Mouse (Mus musculus) cerebellum, adult 8-10 months (tissue): ENCODE results near the gene Cfap46.

Experiments
- DNase-seq: peaks from one replicate; pipeline ENCODE4 v3.0.0; 2022

Cfap46 gene

DNA sequence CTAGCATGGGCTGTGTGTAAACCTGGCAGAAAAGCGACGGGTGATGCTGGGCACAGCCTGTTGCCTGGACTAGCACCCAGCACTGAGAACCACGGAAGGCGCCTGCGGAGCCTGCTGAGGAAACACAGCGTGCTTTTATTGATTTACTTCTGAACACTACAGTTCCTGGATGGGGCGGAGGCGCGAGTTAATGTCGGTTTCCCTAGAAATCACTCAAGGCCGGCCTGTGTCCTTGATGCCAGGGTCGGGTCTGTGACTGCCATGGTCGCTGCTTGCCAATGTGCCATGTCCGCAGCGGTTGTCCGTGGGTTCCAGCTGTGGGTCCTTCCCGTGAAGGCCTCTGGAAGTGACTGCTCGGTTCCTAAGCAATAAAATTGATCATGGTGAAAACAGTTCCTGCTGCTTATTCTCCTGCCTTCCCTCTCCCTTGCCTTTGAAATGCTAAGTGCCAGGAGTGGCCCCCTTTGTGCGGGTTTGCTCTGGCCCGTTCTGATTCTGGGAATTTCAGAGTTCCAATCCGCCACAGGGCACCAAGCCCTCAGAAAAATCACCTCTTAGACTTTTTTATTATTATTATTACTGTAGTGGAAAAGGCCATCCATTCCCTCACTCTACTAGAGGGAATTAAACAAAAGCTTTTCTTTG lies 104.2 kb downstream of the Cfap46 start:
- DNase-seq: no peak

DNA sequence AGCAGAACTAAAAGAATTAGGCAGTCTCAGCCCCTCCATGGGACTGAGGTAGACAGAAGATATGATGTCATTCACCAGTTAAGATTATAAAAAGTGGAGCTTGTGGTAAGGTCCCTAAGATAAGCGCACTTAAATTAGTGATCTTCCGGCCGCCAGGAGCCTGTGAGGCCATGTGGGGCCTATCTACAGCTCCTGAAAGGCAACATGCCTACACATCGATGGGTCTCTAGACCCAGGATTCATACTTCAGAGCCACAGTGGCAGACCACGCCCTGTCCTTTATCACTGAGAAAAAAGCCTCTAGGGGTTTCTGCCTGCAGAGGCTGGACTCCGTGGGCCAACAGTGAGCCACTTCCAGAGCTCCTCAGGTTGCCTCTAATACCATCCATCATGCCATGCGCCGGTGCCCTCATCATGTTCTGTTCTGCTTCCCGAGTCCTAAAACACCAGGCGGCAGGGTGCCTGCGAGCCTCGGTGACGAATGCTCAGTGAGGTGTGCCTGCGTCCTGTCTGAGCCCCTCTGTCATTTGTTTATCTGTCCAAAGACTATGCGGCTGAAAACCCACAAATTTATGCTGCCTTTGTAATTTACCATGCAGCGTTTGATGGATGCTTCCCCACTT lies 107.4 kb downstream of the Cfap46 start:
- DNase-seq: no peak

DNA sequence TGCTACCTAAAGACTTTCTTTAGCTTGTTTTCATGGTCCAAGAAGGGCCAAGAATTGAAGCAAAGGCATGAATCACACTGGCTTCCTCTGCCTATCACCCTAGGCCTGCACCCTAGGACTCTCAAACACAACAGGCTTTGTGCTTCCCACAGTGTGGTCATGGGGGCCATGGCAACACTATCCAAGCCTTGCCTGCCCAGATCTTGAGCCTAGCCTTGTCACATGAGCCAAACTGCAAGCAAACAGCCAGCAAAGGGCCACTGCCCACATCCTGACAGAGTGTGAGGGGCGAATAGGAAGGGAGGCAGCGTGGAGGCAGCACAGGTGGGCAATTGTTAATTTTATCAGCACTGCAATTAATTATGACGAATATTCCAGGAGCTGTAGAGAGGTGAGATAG lies 111.0 kb downstream of the Cfap46 start:
- no peak for DNase-seq

DNA sequence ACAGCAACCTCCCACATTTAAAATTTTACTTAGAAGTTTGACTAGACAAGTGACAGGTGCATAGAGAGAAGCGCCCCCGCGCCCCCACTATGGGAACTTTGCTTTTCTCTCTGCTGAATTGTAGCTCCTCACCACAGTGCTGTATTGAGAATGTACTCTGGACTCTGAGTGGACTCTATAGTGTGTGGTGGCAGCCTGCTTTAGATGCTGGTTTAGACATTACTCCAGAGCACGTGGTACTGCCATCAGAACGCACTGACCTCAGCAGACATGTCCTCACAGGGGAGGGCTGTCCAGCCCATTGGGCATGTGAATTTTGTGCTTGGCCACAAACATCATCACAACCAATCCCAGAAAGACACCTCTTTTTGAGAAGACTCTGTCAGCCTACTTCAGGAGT lies 112.8 kb downstream of the Cfap46 start:
- no peak for DNase-seq

DNA sequence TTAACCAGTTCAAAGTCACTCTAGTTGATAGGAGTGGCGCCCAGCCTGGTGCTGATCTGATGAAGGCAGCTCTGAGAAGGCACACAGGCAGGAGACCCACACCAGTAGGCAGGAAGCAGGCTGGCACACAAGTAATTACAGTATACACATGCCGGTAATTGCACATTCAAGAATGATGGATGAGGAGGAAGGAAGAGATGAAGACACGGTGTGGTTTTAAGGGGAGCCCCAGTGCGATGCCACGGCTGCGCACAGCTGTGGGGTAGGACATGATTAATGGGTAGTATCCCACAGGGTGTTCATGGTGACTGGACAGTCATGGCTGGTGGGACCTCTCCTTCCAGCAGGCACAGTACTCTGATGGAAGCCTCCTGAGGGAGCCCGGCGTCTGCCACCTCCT lies 117.1 kb downstream of the Cfap46 start:
- DNase-seq: no peak

DNA sequence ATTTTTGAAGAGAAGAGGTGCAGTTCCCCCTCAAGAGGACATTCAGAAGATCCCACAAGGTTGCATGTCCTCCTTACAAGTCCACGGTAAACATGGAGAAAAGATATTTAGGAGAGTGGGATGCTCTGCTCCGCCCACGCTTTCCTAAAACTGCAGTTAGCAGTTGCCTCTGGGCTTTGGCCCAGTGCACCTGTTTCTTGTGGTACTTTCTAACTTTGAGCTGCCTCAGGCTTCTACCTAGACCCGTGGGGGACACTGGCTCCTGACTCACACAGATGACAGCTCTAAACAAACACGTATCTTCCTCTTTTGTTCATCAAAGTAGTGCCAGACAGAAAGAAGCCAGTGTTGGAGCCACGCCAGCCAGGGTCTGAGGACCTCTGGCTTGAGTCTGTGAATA lies 117.6 kb downstream of the Cfap46 start:
- DNase-seq: no peak

DNA sequence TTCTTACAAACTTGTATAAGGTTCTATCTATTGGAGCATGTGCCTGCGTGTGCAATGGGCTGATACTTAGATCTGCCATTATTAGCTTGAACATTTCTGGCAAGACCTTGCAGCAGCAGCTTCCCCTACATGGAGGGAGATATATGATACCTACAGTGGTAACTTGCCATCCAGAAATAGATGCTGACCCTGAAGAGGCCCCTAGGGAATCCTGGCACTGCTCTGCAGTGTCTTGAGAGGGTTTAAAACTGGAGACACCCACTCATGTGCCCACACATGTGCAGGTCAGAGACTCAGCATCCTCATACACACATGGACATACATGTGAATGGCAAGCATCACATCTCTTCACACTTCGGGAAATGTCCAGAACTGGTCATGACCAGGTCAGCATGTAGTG lies 119.5 kb downstream of the Cfap46 start:
- no peak for DNase-seq

DNA sequence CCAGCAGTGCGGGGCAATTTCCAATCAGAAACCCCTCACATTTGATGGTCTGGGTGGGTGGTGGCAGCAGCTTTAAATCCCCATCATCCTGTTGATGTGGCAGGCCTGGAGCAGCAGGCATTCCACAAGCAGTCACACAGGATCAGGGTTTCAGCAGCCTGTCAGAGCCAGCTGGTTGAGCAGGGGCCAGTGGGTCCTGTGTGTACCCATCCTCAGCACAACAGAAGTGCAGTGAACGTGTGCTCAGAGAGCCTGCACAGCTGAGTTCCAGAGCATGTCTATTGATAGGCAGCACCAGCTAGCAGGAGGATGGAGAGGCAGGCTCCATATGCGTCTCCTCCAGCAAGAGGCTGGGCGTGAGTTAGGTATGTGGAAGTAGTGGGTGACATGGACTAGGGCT lies 120.2 kb downstream of the Cfap46 start:
- DNase-seq: no peak

DNA sequence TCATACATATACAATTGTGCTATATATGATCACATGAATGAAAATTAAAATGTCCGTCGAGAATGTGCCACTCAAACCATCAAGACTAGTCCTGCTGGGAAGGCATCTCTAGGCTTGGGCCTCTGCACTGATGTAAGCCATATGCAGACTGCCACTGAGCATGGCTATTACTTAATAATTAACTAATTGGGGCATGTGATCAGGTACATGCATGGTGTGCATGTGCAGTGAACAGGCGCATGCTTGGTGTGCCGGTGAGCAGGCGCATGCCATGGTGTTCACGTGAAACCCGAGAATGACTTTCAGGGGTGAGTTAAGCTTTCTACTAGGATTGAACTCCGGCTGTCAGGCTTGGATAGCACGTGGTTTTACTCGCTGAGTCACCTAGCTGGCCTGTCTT lies 124.0 kb downstream of the Cfap46 start:
- DNase-seq: no peak

DNA sequence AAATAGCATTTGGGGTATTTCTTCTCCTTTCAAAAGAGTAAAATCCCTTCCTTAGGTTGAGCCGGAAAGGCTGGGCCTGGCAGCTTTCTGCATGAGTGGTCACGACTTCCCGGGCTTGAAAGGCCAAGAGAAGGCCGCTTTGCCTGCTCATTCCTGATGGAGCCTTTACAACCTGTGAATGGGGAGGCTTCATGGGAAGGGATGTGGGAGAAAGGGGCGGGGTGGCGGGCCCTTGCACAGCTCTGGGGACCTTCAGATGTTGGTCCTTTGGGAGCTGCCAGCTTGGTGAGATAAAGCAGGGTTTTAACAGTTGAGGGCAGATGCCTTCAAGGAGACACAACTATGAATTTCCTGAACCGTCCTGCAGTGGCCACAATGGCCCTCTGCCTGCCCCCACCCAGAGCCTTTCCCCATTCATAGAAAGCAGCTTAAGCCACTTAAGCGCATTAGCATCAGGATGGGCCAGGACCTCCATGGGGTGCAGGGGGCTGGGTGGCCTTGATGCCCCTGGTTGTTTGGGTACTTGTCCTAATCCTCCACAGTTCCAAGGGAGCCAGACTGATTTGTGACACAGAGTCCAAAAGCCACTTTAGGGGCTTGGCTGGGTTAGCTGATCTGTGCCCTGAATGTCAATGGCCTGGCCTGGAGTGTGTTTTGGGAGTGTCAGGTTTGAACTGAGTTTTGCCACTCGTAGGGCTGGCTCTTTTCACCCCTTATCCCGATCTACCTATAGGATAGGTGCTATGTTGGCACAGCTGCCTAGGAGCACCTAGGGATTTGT lies 126.7 kb downstream of the Cfap46 start:
- no peak for DNase-seq

DNA sequence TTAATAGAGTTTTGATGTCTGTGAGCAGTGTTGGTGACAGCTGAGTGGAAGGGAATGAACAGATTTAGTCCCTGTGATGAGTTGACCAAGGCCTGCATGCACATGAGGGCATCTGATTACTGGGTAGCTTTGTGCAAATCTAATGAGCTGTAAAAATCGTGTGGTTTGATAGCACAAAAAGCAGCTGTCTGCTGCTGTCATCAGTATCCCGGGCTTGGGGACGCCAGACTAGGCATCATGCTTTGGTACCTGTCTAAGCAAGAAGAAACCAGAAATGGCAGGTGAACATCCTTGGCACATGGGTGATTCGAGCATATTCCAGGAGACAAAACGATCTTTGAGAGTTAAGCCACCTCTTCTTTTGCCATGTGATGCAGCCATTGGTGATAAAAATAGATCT lies 127.3 kb downstream of the Cfap46 start:
- no peak for DNase-seq

DNA sequence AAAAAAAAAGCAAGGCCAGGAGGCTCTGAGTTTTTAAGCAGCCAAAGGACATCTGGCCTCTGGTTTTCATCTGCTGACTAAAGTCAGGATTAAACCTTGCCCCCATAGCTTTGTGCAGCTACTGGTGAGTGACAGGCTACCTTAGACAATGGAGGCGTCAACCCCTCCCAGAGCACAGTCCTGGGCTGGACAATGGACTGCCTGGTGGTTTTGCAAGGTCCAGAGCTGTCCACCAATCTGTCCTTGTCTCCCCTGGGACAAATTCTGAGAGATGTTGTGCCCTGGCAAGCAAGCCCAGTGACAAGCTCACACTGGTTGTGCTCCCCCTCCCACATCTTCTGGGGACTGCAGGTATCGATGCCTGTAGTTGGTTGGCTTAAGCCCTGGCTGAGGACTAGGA lies 132.1 kb downstream of the Cfap46 start:
- DNase-seq: no peak
